Mouse (Mus musculus) mouse embryonic stem cell (cell line): ENCODE data around the gene Rpgrip1l.

Experiments
- in situ Hi-C, 2 experiments: fragments of 300-500 bp; cut with MboI; formaldehyde crosslinking; loops; 1 replicate in 1 of 2; 3 replicates in 1 of 2; pipeline ENCODE4 v1.14.3; 2019 to 2020; ENCODE audit warnings: low sequenced_read_pairs in 2 of 2, low pct_unique_long_range_greater_than_20kb in 1 of 2, mixed read lengths in 1 of 2; ENCODE audit not compliant: unreplicated experiment in 1 of 2

Rpgrip1l gene

DNA sequence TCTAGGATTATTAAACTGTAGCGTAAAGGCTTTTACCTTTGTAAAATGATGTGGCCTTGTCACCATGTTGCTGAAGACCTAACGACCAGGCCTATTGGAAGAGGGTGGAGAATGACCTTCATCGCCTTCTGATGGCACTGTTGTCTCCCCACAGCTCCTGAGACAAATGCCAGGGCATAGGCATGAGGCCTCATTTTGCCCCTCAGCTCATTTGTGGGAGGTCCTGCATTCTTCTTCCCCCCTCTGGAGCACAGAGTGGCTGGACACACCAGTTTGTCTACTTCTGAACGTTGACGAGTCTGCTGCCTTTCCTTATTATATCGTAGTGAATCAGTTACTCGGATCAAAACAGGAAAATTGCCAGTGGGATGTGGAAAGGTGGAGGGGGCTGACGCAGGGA, 26.6 kb upstream of the Rpgrip1l start:
- in situ Hi-C loops, result no loop called here

DNA sequence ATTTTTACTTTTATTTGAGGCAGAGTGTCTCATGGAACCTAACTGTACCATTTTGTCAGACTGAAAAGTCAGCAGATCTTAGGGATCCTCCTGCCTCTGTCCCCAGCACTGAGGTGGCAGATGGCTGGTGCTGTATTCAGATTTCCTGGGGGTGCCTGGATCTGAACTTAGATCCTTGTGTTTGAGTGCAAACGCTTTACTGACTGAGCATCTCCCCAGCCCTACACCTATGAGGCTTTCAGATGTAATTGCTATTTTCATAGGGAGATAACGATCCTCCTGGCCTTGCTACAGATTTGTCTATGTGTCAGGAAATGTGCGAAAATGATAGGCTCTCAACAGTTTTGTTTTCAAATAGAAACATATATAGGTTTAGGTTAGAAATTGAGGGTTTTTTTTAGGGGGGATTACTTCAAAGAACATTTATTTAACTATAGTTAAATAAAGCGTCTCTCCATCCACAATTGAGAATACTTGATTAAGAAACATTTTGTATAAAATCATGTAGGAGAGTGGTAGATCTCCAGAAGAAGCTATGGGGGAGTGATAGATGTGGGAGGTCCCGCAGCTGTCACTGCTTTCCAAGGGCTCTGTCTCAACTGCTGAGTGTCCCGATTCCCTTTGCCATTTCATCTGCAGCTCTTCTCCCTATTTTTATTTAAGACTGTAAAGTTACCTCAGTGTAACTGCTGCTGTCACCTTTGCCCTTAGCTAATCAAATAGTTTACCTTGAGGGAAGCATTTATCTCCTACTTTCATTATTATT, 25.5 kb upstream of the Rpgrip1l start:
- in situ Hi-C loops, result no loop called here

DNA sequence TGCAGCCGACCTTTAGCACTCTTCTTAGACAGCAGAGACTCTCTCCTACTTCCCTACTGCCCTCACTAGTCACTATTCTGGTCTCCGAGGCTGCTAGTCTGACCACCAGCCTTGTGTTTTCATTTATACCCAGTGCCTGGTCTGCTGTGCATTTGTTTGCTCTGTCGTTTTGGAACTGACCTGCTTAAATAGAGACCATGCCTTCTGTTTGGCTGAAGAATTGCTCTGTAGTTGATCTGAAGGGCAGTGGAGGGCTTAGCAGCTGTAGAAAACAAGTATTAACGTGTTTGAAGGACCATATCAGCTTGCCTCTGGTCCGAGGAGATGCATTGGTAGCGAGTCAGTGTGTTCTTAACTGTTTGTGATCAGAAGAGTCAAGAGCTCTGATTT, 16.4 kb upstream of the Rpgrip1l start:
- in situ Hi-C loops, result no loop called here

DNA sequence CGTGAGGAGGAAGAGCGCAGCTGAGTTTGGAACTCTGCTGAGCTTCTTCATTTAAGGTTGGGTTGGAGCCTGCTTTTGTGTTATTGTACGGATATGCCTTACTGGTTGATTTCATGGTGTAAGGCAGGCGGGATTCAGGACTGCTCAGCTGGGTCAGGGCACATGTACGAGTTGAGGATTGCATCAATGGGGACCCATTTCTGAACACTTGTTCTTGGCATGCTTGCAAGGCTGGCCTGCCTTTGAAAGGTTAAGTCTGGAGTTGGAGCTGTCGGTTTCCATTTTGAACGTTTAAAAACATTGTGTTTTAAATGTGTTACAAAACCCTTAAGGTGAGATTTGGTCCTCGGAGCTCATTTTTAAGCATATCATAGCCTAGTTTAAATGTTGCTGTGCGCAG, 16.0 kb upstream of the Rpgrip1l start:
- in situ Hi-C loops, result no loop called here

DNA sequence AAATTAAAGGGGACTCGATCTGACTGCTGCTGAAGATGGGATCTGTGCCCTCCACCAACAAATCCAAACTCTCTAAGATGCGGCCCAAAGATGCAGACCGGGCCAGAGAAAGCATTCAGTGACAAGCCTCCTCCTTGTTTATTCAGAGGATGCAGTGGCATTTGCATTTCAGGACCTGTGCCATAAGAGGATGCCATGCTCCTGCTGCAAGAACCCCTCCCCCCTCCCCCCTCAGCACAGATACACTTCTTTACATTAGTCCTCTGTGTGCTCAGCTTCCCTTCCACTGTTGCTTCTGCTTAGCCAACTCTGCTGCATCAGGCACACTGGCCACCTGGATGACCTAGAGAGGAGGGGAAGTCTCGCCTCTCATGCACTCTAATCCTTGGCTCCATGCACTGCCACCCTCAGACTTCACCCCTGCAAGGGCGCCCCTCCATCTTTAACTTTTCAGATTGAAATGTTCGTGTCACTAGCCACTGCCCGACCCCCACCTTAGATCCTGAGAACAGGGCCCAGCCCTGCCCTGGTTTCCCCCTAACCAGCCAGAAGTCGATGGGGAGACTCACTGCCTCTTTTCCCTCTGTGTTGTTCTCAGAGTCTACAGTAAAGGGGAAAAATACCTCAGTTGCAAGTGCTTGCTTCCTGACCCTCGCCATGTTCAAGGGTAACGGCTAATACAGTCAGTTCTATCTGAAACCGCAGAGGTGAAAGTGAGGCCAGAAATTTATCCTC, 14.6 kb upstream of the Rpgrip1l start:
- in situ Hi-C loops, result no loop called here

DNA sequence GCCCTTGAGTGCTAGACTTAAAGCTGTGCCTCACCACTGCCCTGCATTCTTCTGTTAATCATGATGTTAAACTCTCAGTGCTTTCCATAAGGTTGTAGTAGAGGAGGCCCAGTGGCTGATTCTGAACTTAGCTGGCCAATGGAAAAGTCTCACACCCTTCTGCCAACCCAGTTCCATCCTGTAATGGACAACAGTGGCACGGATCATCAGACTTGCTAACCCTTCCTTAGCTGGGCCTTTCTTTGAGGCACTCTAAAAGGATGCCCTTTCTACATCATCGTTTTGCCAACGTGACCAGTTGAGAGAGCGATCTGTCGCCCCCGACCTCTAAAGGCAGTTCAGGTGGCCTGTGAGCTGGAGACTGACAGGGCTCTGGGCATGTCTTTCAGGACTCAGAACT, 13.9 kb upstream of the Rpgrip1l start:
- in situ Hi-C loops, result no loop called here

DNA sequence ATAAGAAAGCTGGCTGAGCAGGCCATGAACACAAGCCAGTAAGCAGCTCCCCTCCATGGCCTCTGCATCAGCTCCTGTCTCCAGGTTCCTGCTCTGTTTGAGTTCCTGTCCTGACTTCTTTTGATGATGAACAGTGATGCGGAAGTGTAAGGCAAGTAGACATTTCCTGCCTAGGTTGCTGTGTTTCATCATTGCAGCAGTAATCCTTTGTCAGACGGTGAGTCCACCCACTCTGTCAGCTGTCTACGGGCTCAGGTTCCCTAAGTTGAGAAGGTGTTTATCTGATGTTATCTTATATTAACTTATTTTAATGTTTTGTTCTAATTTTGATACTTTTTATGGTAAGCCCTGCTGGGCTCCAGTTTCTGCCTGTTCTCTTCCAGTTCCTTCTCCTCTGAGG, 13.0 kb upstream of the Rpgrip1l start:
- in situ Hi-C loops, result no loop called here

DNA sequence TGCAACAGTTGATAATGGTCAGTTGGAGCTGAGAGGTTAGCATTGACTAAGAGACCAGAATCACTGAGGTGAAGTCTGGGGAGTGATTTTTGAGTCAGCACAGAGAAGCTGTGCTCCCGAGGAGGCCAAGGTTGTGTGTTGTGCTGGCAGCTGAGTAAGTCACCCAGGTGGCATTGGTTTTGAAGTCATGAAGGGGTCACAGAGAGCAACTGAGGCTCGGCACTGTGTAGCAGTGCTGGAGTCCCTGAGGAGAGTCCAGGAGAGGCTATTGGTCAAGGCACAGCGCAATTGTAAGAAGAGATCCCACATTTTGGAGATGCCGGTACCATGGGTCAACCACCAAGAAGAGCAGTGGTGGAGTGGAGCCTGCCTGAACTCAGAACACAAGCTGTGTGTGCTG, 11.9 kb upstream of the Rpgrip1l start:
- in situ Hi-C loops, result no loop called here

DNA sequence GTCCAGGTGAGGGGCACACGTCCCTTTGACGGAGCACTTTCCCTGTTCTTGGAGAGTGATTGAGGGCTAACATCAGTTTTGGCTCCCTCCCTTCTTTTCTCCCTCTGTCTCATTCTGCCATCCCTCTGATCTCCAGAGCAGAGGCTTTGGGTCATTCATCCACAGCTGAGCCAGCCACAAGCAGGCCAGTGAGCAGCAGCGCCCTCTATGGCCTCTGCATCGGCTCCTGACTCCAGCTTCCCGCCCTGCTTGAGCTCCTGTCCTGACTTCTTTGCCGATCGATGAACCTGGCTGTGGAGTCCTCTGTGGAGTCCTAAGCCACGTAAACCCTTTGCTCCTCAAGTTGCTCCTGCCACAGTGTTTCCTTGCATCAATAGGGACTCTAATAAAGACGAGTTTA, 11.2 kb upstream of the Rpgrip1l start:
- in situ Hi-C loops, result no loop called here

DNA sequence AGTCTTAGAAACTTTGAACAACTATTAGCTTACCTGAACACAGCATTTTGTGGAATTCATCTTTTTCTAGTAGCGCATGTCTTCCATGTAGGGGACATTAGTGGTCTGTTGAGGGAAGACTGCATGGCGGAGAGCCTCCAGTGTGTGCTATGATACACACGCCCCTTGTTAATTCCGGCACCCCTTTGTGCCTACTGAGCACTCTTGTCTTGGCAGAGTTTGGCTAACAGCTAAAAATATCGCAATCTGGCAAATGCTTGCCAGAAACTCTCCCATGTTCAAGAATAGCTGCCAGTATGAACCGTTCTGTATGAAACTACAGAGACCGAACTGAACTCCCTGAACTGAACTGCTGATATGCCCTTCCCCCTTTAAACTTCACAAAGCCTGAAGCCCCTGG, 10.4 kb upstream of the Rpgrip1l start:
- in situ Hi-C loops, result no loop called here

DNA sequence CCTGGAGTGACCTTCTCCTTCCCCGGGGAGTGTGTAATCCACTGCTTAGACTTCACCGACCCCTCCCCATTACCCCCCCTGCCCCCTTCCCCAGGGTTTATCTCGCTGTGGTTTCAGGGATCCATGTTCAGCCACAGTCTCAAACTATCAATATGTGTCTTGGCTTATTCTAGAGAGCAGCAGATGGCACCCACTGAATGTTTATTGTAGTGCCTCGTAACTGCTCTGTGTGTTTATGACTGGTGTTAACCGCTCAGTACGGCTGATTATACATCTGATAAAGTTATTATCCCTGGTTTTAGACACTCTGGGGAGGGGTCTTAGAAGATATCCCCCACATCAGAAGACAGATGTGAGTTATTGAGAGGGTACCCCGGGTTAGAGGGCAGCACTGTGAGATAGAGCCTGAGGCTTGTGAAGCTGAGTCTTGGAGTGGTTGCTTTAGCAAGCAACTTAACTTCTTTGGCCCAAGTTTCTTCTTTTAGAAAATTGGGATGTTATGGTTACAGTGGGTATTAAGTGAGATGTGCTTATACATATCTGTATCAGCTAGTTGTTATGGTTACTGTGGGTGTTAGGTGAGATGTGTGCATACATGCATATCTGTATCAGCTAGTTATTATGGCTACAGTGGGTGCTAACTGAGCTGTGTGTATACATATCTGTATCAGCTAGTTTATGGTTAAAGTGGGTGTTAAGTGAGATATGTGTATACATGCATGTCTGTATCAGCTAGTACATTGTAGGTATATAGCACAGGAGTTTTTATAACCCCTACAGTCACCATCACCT, 6.1 kb upstream of the Rpgrip1l start:
- in situ Hi-C loops, result no loop called here

DNA sequence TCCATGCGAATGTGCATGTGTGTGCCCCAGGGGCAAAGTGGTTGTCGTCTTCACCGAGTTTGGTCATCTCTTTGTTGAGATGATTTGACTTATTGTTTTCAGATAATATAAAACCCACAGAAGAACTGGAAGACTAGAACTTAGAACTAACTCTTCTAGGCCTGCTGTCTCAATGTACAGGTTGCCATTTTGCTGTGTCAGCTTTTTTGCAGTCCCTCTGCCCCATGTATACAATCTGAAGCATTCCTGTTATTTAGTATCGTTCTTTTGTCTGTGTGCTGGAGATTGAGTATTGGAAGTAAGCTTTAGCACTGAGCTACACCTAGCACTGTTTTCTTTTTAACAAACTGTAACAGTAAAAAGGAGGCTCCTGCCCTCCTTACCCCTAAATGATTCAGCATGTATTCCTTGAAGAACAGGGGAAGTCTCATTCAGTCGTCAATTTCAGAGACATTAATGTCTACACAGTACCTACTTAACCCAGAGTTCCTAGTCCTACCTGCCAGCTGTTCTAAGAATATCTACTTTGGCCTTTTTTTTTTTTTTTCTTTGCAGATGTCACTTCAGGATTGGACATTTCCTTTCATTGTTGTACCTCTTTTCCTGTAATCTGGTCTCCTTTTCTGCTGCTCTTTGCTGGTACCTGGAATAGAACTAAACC, 4.6 kb upstream of the Rpgrip1l start:
- in situ Hi-C loops, result no loop called here

DNA sequence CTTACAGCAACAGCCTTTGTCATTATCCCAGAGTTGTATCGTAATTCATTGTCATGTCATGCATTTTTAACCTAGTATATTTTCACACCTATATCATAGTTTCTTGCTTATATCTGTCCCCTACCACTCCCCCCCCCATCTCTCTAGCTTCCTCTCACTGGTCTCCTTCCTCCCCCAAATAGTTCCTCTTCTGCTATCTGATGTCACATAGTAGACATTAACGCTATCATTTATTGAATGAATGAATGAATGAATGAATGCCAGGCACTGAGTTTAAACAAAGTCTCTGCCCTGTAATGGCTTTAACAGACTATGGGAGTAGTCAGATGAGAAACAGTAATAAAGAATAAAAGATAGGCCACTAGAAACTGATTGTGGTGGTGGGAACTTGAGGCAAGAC, 720 bp downstream of the Rpgrip1l start:
- in situ Hi-C loops, result no loop called here

DNA sequence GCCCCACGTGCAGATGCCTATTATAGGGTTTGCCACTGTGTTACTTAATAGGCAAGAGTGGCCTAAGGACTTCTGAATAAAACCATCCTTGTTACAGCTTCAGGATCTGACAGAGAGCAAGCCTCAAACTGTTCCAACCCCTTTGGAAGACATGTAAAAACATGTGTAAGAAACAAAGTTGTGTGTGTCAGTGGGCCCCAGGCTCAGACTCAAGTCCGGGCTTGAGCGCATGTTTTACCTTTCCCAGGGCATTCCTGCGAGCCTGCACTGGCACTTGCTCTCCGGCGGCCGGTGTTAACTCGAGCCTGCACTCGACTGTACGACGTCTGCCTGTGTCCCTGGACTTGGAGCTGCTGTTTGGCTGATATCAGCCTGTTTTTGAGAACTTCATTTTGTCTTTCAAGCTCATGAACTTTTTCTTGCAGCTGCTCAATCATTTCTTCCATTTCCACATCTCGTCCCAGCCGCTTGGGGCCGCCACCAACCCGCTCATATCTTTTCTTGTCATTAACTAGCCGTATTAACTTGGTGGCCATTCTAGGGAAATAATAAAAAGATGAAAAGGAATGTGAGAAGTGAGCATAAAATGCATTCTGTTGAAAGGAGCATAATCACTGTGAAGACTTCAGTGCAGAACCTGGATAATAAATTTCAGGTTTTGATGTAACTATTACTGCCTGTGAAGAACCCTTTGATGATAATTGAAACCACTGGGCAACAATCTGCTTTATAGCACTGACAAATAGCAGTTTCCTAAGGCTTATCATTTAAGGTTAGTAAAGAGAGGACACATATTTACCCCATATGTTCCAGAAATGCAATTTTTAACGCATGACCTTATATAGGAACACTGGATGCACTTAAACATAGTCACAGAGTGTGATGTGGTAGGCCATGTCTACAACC, 8.3 kb downstream of the Rpgrip1l start:
- in situ Hi-C loops, result no loop called here

DNA sequence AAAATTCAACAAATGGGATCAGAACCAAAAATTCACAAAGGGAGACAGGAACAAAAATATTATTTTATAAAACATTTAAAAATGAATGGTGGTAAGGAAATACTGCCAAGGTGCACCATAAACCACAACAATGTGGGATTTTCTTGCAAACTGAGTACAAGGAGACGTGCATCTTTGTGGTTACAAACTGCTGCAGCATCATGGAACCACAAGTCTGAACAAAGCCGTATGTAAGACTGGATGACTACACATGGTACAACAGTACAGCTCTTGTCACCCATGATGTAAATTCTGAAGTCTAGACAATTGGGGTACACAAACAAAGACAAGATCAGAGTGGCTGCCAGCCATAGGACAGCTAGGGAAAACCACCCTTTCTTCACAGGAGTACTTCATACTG, 14.4 kb downstream of the Rpgrip1l start:
- in situ Hi-C loops, result no loop called here

DNA sequence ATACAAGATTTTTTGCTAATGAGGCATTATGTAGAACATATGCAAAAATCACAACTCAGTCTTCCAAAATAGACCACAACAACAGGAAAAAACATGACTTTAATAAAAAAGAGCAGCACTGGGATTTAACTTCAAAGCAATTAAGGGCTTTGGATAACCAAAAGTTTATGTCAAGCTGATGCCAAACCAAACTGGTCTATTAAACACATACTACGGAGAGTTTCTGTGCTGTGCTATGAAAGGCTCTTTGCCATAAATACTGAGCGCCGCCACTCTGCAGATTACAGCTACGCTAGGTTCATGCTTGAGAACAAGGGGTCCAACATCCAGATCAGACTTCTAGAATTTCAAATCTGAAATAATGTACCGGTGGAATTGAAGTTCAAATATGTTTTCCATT, 17.3 kb downstream of the Rpgrip1l start:
- in situ Hi-C loops, result no loop called here

DNA sequence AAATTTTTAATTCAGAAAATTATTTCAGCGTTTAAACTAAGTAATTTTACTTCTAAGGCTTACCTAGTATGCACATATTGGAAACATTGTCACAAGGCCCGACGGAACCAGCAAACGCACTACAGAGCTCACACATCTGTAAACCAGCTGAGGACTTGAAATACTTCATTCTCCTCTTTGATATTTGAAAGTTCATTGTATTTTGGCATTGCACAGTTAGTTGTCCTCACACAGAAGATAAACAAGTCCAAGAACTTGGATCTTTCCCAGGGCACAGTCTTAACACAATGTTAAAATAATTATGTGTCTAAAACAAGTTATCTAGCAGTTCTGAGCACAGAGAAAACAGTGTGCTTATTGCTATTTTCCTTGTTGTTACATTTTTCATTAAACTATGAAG, 22.5 kb downstream of the Rpgrip1l start:
- in situ Hi-C loops, result no loop called here

DNA sequence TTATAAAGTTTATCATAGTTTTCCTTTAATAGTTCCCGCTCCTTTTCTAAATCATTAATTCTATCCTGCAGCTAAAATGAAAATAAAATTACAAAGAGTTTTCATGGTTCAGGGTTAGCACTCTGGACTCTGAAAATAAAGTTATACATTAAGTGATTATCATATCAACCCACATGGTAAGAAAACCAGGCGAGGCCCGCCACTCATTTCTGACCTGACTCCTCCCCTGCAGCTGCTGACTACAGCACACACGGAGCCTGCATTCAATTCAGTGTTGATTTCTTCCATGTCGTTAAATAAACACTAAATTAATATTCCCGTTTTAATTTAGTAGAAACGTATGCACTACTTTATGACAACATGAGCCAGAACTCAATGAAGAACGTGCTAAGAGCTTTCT, 26.8 kb downstream of the Rpgrip1l start:
- in situ Hi-C loops, result no loop called here
